Mouse (Mus musculus) inflammation-experienced regulatory T-cells, adult 6 months (primary cell): ENCODE data around the gene Ccdc181. TPM values are rescaled to one million over a fixed set of nuclear protein-coding genes. Genes with fewer than 3 reads are reported as not detected.

ENCODE experiments used
- polyA plus RNA-seq, 3 experiments: library from polyadenylated mRNA; unstranded; fragments of 100-300 nt; shearing (Covaris generic); gene quantifications; one replicate each; pipeline ENCODE4 v1.2.1; 2017

Gene Ccdc181
- polyA plus RNA-seq, 3 experiments from 2014 or later = 8.4 to 11.3 (median 10.6) TPM

Other genes with a start within 250 kb of the Ccdc181 start
- gene Sele, start 227.4 kb upstream of the Ccdc181 start, polyA plus RNA-seq = under 1 TPM in 1 of 3 experiments, not detected in 2; 0.19 TPM
- gene Sell, start 213.6 kb upstream of the Ccdc181 start, polyA plus RNA-seq = 100 to 1,000 TPM in 2 of 3 experiments, 10 to 100 TPM in 1; 60.7 to 367 (median 330) TPM
- 1 to 10 TPM in 2 of 3 experiments, not detected in 1; 1.1 to 3.0 TPM for gene Selp, start 160.3 kb upstream of the Ccdc181 start, polyA plus RNA-seq
- gene F5, start 123.7 kb upstream of the Ccdc181 start, polyA plus RNA-seq = not detected
- gene Slc19a2, start 26.5 kb upstream of the Ccdc181 start, polyA plus RNA-seq = 1 to 10 TPM; 1.3 to 2.1 (median 1.6) TPM
- gene Nme7, start 28.5 kb downstream of the Ccdc181 start, polyA plus RNA-seq = 10 to 100 TPM; 11.5 to 19.0 (median 12.5) TPM
- gene Blzf1, start 31.9 kb downstream of the Ccdc181 start, polyA plus RNA-seq = 10 to 100 TPM; 22.7 to 24.3 (median 23.1) TPM
- 1 to 10 TPM in 2 of 3 experiments, under 1 TPM in 1; 0.19 to 3.4 (median 2.4) TPM for gene Atp1b1, start 182.8 kb downstream of the Ccdc181 start, polyA plus RNA-seq